15 mouse cellular contexts compared by ENCODE assay signal in the genomic region with DNA sequence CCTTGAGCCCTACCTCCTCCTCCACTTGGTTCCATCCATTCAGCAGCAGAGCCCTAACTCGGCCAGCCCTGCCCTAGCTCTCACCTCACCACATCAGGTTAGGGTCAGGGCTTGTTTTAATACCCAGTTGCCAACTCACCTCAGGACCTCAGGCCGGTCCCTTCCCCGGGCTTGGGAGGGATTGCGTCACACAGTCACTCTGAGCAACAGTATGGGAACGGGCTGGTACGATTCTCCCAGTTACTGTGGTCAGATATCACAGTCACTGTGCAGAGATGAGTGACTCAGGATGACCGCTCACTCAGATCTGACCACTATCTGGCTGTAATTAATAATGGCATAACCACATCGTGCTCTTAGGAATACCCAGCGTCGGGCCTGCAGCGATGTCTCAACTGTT. TPM values are rescaled to one million over a fixed set of nuclear protein-coding genes. Genes with fewer than 3 reads are reported as not detected.
DNase-seq lines count a peak whose midpoint lies in the region; ATAC-seq and TF ChIP-seq lines count a peak whose summit lies in the region.
"Had no signal": no experiment of that assay in that cellular context is flagged by ENCODE, and none has a peak within 500 bp of the region (broad histone marks: within the 10 kb centered on the region; RNA-seq: fewer than 3 reads in every experiment).

No protein-coding gene starts in this region.

- intact Hi-C loops in heart, postnatal 36 days (cut with DNase I) = no loop called here

- TF ChIP-seq EP300 in liver, postnatal 0 days (IDR thresholded peaks at IDR 0.05; ENCODE audit: low read depth) = no peak

- peaks cover 29% of the 10 kb centered on the region for H3K79me2 ChIP-seq in myocyte (ENCODE audit: control insufficient read depth, insufficient read depth)

- 86% methylated on average over 11 of the region's 11 CpGs for WGBS in heart, embryonic 12.5 days
- 65% methylated on average over 11 of the region's 11 CpGs for WGBS in liver, postnatal 0 days (ENCODE audit: insufficient replicate concordance)
- WGBS in liver, embryonic 11.5 days = 65% methylated on average over 11 of the region's 11 CpGs

- H3K9ac ChIP-seq in heart, embryonic 12.5 days = 0 out of 2 replicates have a peak overlapping the region, but pooled peaks have one; percentile 11
- no peak overlapping the region for H3K9ac ChIP-seq in liver, postnatal 0 days (replicated peaks)
- no peak overlapping the region for H3K9ac ChIP-seq in liver, embryonic 11.5 days (ENCODE audit: low read depth, low read length)
- H3K9ac ChIP-seq: forebrain, embryonic 12.5 days; limb, embryonic 15.5 days; midbrain, embryonic 15.5 days; neural tube, embryonic 13.5 days had no signal

- H3ac ChIP-seq in myocyte (ENCODE audit: control insufficient read depth, insufficient read length) = no peak overlapping the region

- no peak for DNase-seq in heart, postnatal 36 days
- no peak for DNase-seq in liver, postnatal 0 days
- DNase-seq in liver, embryonic 11.5 days (ENCODE audit: low spot score) = no peak
- peak; percentile 56 for DNase-seq in NIH3T3 (ENCODE audit: low read depth)
- DNase-seq: cerebellum, adult 9-10 months; lung, postnatal 36 days; thymus, postnatal 36 days had no signal

- TF ChIP-seq CTCF in liver, postnatal 0 days (IDR thresholded peaks at IDR 0.05; ENCODE audit: low read depth) = no peak

- no peak overlapping the region for H3K27ac ChIP-seq in heart, embryonic 12.5 days (ENCODE audit: poor library complexity, severe bottlenecking)
- no peak overlapping the region for H3K27ac ChIP-seq in liver, postnatal 0 days (ENCODE audit: low read depth)
- H3K27ac ChIP-seq in liver, embryonic 11.5 days (ENCODE audit: low read depth, low read length) = no peak overlapping the region
- H3K27ac ChIP-seq: limb, embryonic 15.5 days; midbrain, embryonic 15.5 days; neural tube, embryonic 13.5 days had no signal

- ATAC-seq in heart, embryonic 12.5 days (ENCODE audit: insufficient number of reproducible peaks, low FRiP score) = no peak
- 0 out of 2 replicates have a peak, but pooled peaks have one; percentile 21 for ATAC-seq in liver, postnatal 0 days
- ATAC-seq in liver, embryonic 11.5 days (replicated peaks; ENCODE audit: low FRiP score) = no peak
- ATAC-seq in inflammation-experienced regulatory T-cells, adult 6 months = no peak
- ATAC-seq: midbrain, embryonic 15.5 days had no signal

- TF ChIP-seq POLR2A in myocyte (IDR thresholded peaks at IDR 0.05; ENCODE audit: insufficient read length, low read depth) = no peak

- peaks cover 13% of the 10 kb centered on the region for H3K36me3 ChIP-seq in heart, embryonic 12.5 days
- H3K36me3 ChIP-seq in liver, postnatal 0 days (replicated peaks; ENCODE audit: insufficient read depth, low read length) = no peaks in the 10 kb centered on the region
- H3K36me3 ChIP-seq in liver, embryonic 11.5 days (ENCODE audit: control insufficient read depth, insufficient read depth, low read length) = no peaks in the 10 kb centered on the region; the same call in 1 of the 2 replicates
- H3K36me3 ChIP-seq in myocyte (ENCODE audit: control insufficient read depth, insufficient read depth) = peaks cover 4% of the 10 kb centered on the region
- H3K36me3 ChIP-seq: forebrain, embryonic 12.5 days; midbrain, embryonic 15.5 days; neural tube, embryonic 13.5 days had no signal

- no peaks in the 10 kb centered on the region for H3K9me3 ChIP-seq in heart, embryonic 12.5 days (replicated peaks)
- H3K9me3 ChIP-seq in liver, postnatal 0 days (ENCODE audit: low read length) = no peaks in the 10 kb centered on the region
- no peaks in the 10 kb centered on the region for H3K9me3 ChIP-seq in liver, embryonic 11.5 days (ENCODE audit: control insufficient read depth, low read length)
- H3K9me3 ChIP-seq: forebrain, embryonic 12.5 days; heart, embryonic 15.5 days; limb, embryonic 15.5 days; midbrain, embryonic 15.5 days; neural tube, embryonic 13.5 days had no signal

- no peak overlapping the region for H3K4me2 ChIP-seq in heart, embryonic 12.5 days
- no peak overlapping the region for H3K4me2 ChIP-seq in liver, postnatal 0 days (ENCODE audit: low read depth, low read length)
- H3K4me2 ChIP-seq in liver, embryonic 11.5 days = no peak overlapping the region
- H3K4me2 ChIP-seq in myocyte (ENCODE audit: low read depth) = peak overlapping the region; percentile 73
- H3K4me2 ChIP-seq: forebrain, embryonic 12.5 days; limb, embryonic 15.5 days; midbrain, embryonic 15.5 days; neural tube, embryonic 13.5 days had no signal

- H3K27me3 ChIP-seq in heart, embryonic 12.5 days (replicated peaks) = no peaks in the 10 kb centered on the region
- no peaks in the 10 kb centered on the region for H3K27me3 ChIP-seq in liver, postnatal 0 days (ENCODE audit: insufficient read depth, low read length)
- H3K27me3 ChIP-seq in liver, embryonic 11.5 days (replicated peaks; ENCODE audit: control insufficient read depth, insufficient read depth, low read length) = no peaks in the 10 kb centered on the region
- H3K27me3 ChIP-seq in myocyte (ENCODE audit: control insufficient read depth, insufficient read depth, insufficient read length) = no peaks in the 10 kb centered on the region
- H3K27me3 ChIP-seq: forebrain, embryonic 12.5 days; heart, embryonic 15.5 days; limb, embryonic 15.5 days; midbrain, embryonic 15.5 days; neural tube, embryonic 13.5 days had no signal

- H3K4me3 ChIP-seq in heart, embryonic 12.5 days = no peak overlapping the region
- H3K4me3 ChIP-seq in liver, postnatal 0 days (ENCODE audit: low read depth, low read length) = no peak overlapping the region
- no peak overlapping the region for H3K4me3 ChIP-seq in liver, embryonic 11.5 days (ENCODE audit: low read depth, low read length)
- H3K4me3 ChIP-seq in myocyte = no peak overlapping the region
- H3K4me3 ChIP-seq: forebrain, embryonic 12.5 days; heart, embryonic 15.5 days; limb, embryonic 15.5 days; midbrain, embryonic 15.5 days; neural tube, embryonic 13.5 days had no signal

- peaks cover 92% of the 10 kb centered on the region for H3K4me1 ChIP-seq in heart, embryonic 12.5 days (replicated peaks)
- peaks cover 86% of the 10 kb centered on the region for H3K4me1 ChIP-seq in liver, postnatal 0 days (ENCODE audit: insufficient read depth)
- peaks cover 85% of the 10 kb centered on the region for H3K4me1 ChIP-seq in liver, embryonic 11.5 days (replicated peaks; ENCODE audit: control insufficient read depth, insufficient read depth, low read length)

TF ChIP-seq in myocyte, 11 proteins besides CTCF, POLR2A, EP300 and RAD21:
- peak; percentile 3 for TF ChIP-seq TCF12 (IDR thresholded peaks at IDR 0.05; ENCODE audit: insufficient read depth, poor library complexity, severe bottlenecking)
- TF ChIP-seq MYOD1 (IDR thresholded peaks at IDR 0.05; ENCODE audit: control insufficient read depth in 1 of 3, insufficient read length in 2 of 3, low read depth in 2 of 3) = peak in 2 of 3 experiments; percentile 7 to 58
- peak; percentile 97 for TF ChIP-seq CEBPB (IDR thresholded peaks at IDR 0.05; ENCODE audit: insufficient read depth, poor library complexity, severe bottlenecking)
- TF ChIP-seq MYOG (IDR thresholded peaks at IDR 0.05; ENCODE audit: control insufficient read depth in 1 of 3, insufficient read depth in 1 of 3, insufficient read length in 2 of 3, low read depth in 2 of 3) = peak in 1 of 3 experiments; percentile 50
- TF ChIP-seq MAX (IDR thresholded peaks at IDR 0.05; ENCODE audit: low read depth) = no peak

RNA-seq across cellular contexts. Expression of a gene that starts 14.0 kb away (rescaled TPM):
- polyA plus RNA-seq in heart, embryonic 12.5 days (2016; fragmentation: Nextera tagmentation; extraction: Ambion mirVana) = 17.0 and 18.9 TPM in 2 replicates
- 10 to 100 TPM; 12.5 to 13.2 TPM for total RNA-seq in heart, postnatal 36 days (2021)
- 1.9 and 2.1 TPM in 2 replicates for polyA plus RNA-seq in liver, postnatal 0 days (2015; fragmentation: Nextera tagmentation; extraction: Ambion mirVana)
- polyA plus RNA-seq in liver, embryonic 11.5 days (2014; fragmentation: Nextera tagmentation; extraction: Ambion mirVana) = 7.2 and 7.3 TPM in 2 replicates
- 25.5 TPM for polyA plus RNA-seq in myocyte (2012; fragmentation: generic; extraction: Trizol)
- polyA plus RNA-seq in inflammation-experienced regulatory T-cells, adult 6 months (2017; shearing (Covaris generic)) = 10 to 100 TPM; 16.5 to 24.6 (median 16.8) TPM
